Mouse (Mus musculus) midbrain, embryonic 13.5 days (tissue): ENCODE measurements around the gene Wbp4. TPM values are rescaled to one million over a fixed set of nuclear protein-coding genes. Genes with fewer than 3 reads are reported as not detected.
"Not testable (repeated sequence)": the region's sequence is repeated elsewhere in the genome, so short reads cannot be mapped to it uniquely, and the experiment has no call there.

ENCODE experiments used
- ATAC-seq: fragments of 200-750 bp; cut with Nextera tagmentation; 2 replicates; pipeline ENCODE4 v1.8.0; 2017; ENCODE audit warnings: mild to moderate bottlenecking, moderate TSS enrichment, moderate library complexity
- H3K27ac ChIP-seq: fragments of 300-500 bp; sonication (generic); 2 replicates; pipeline ENCODE4 v1.5.1; 2015; ENCODE audit warnings: inconsistent platforms, mild to moderate bottlenecking, moderate library complexity
- H3K27me3 ChIP-seq: fragments of 300-500 bp; sonication (generic); 2 replicates; pipeline ENCODE4 v1.6.1; 2015; ENCODE audit warnings: mild to moderate bottlenecking, inconsistent platforms
- H3K36me3 ChIP-seq: fragments of 300-500 bp; sonication (generic); 2 replicates; pipeline ENCODE4 v1.6.1; 2015; ENCODE audit warnings: mild to moderate bottlenecking, inconsistent platforms
- H3K4me1 ChIP-seq: fragments of 300-500 bp; sonication (generic); replicated peaks from 2 replicates; pipeline ENCODE4 v1.6.1; 2015; ENCODE audit warnings: inconsistent platforms
- H3K4me2 ChIP-seq: fragments of 300-500 bp; sonication (generic); replicated peaks from 2 replicates; pipeline ENCODE4 v1.6.1; 2015; ENCODE audit warnings: moderate library complexity, mild to moderate bottlenecking, inconsistent platforms
- H3K4me3 ChIP-seq: fragments of 300-500 bp; sonication (generic); replicated peaks from 2 replicates; pipeline ENCODE4 v1.5.1; 2015; ENCODE audit warnings: mild to moderate bottlenecking, inconsistent platforms
- H3K9ac ChIP-seq: fragments of 300-500 bp; sonication (generic); replicated peaks from 2 replicates; pipeline ENCODE4 v1.6.1; 2015; ENCODE audit warnings: mild to moderate bottlenecking, inconsistent platforms
- H3K9me3 ChIP-seq: fragments of 300-500 bp; sonication (generic); 2 replicates; pipeline ENCODE4 v1.6.1; 2016; ENCODE audit warnings: mild to moderate bottlenecking, inconsistent platforms
- WGBS: fragments of 180-500 bp; shearing (Covaris S2); methylation state at CpG from one replicate; pipeline ENCODE4 v1.1.7; 2015; 5-methylcytosine and 5-hydroxymethylcytosine counted together
- polyA plus RNA-seq: library from polyadenylated mRNA; unstranded; fragments of >200 nt; fragmentation: Nextera tagmentation; extraction: Ambion mirVana; gene quantifications from 2 replicates; pipeline ENCODE4 v1.2.1, GENCODE M21; 2015

The Wbp4 gene
- polyA plus RNA-seq, result 48.4 and 49.7 TPM in 2 replicates

- Histone ChIP-seq H3K27me3 (peaks cover 8% of the 10 kb centered on the region; the same call in 1 of the 2 replicates), H3K4me2 (peak within 1 kb of the TSS; percentile 59), H3K9me3 (no peaks in the 10 kb centered on the region), H3K4me1 (peaks cover 38% of the 10 kb centered on the region), H3K27ac (peak within 1 kb of the TSS; percentile 99), H3K36me3 (peaks cover 13% of the 10 kb centered on the region), H3K9ac (peak within 1 kb of the TSS; percentile 86), H3K4me3 (peak within 1 kb of the TSS; percentile 79)
- under 1% methylated on average over 82 of the region's 86 CpGs for WGBS
- ATAC-seq, result peak; percentile 94
Observed at GRCm38 (mm10) chr14:79481339-79482151, at the start of gene Wbp4. Wbp4 (minus strand) TSS chr14:79481520.

GRCm38 (mm10) chr14:79530761-79531160, 49.4 kb upstream of the Wbp4 start:
- H3K4me1 ChIP-seq, result no peaks in the 10 kb centered on the region
- H3K4me3 ChIP-seq, result no peak overlapping the region
- no peak overlapping the region for H3K27ac ChIP-seq
- no peaks in the 10 kb centered on the region for H3K36me3 ChIP-seq
- no peak overlapping the region for H3K4me2 ChIP-seq
- no peak for ATAC-seq
- H3K9ac ChIP-seq, result no peak overlapping the region
- H3K9me3 ChIP-seq, result no peaks in the 10 kb centered on the region
- WGBS, result 88% methylated on average over 6 of the region's 6 CpGs
- H3K27me3 ChIP-seq, result no peaks in the 10 kb centered on the region

- H3K9ac ChIP-seq, result no peak overlapping the region
- H3K9me3 ChIP-seq, result no peaks in the 10 kb centered on the region
- no peak overlapping the region for H3K4me2 ChIP-seq
- H3K36me3 ChIP-seq, result no peaks in the 10 kb centered on the region
- H3K4me3 ChIP-seq, result no peak overlapping the region
- no peak for ATAC-seq
- WGBS, result 80% methylated on average over 10 of the region's 10 CpGs
- no peak overlapping the region for H3K27ac ChIP-seq
- H3K4me1 ChIP-seq, result no peaks in the 10 kb centered on the region
- no peaks in the 10 kb centered on the region for H3K27me3 ChIP-seq
Observed at GRCm38 (mm10) chr14:79529581-79530554, 48.5 kb upstream of the Wbp4 start.

GRCm38 (mm10) chr14:79527704-79528103, 46.4 kb upstream of the Wbp4 start:
- no peak overlapping the region for H3K27ac ChIP-seq
- no peak overlapping the region for H3K4me3 ChIP-seq
- no peaks in the 10 kb centered on the region for H3K4me1 ChIP-seq
- whole genome bisulfite sequencing, result 73% methylated on average over 6 of the region's 6 CpGs
- ATAC-seq, result no peak
- no peaks in the 10 kb centered on the region for H3K27me3 ChIP-seq
- no peaks in the 10 kb centered on the region for H3K36me3 ChIP-seq
- H3K4me2 ChIP-seq, result no peak overlapping the region
- no peak overlapping the region for H3K9ac ChIP-seq
- H3K9me3 ChIP-seq, result no peaks in the 10 kb centered on the region

- not testable (repeated sequence) for H3K27me3 ChIP-seq, H3K4me2 ChIP-seq, H3K4me3 ChIP-seq, ATAC-seq, H3K9me3 ChIP-seq, H3K9ac ChIP-seq, H3K27ac ChIP-seq, H3K4me1 ChIP-seq, H3K36me3 ChIP-seq
- 93% methylated on average over 12 of the region's 12 CpGs for WGBS
Observed at GRCm38 (mm10) chr14:79526106-79526505, 44.8 kb upstream of the Wbp4 start.

GRCm38 (mm10) chr14:79522387-79522786, 41.1 kb upstream of the Wbp4 start:
- no peak overlapping the region for H3K4me3 ChIP-seq
- no peaks in the 10 kb centered on the region for H3K36me3 ChIP-seq
- 93% methylated on average over 9 of the region's 9 CpGs for WGBS

GRCm38 (mm10) chr14:79521471-79522117, 40.3 kb upstream of the Wbp4 start:
- Histone ChIP-seq H3K4me1 (no peaks in the 10 kb centered on the region), H3K4me2 (no peak overlapping the region), H3K9me3 (no peaks in the 10 kb centered on the region), H3K4me3 (no peak overlapping the region), H3K36me3 (no peaks in the 10 kb centered on the region), H3K27me3 (no peaks in the 10 kb centered on the region), H3K27ac (no peak overlapping the region), H3K9ac (no peak overlapping the region)
- WGBS, result 83% methylated on average over 6 of the region's 6 CpGs
- no peak for ATAC-seq

More at GRCm38 (mm10) chr14:79522387-79522786, 41.1 kb upstream of the Wbp4 start:
- H3K4me1 ChIP-seq, result no peaks in the 10 kb centered on the region
- no peak overlapping the region for H3K27ac ChIP-seq
- H3K9me3 ChIP-seq, result no peaks in the 10 kb centered on the region
- H3K9ac ChIP-seq, result no peak overlapping the region
- no peaks in the 10 kb centered on the region for H3K27me3 ChIP-seq
- ATAC-seq, result no peak
- no peak overlapping the region for H3K4me2 ChIP-seq

GRCm38 (mm10) chr14:79521056-79521455, 39.7 kb upstream of the Wbp4 start:
- no peaks in the 10 kb centered on the region for H3K36me3 ChIP-seq

GRCm38 (mm10) chr14:79520612-79521011, 39.3 kb upstream of the Wbp4 start:
- no peaks in the 10 kb centered on the region for H3K27me3 ChIP-seq
- no peak for ATAC-seq
- H3K27ac ChIP-seq, result no peak overlapping the region
- H3K4me3 ChIP-seq, result no peak overlapping the region
- no peak overlapping the region for H3K9ac ChIP-seq
- no peaks in the 10 kb centered on the region for H3K9me3 ChIP-seq
- no peaks in the 10 kb centered on the region for H3K4me1 ChIP-seq
- H3K4me2 ChIP-seq, result no peak overlapping the region
- H3K36me3 ChIP-seq, result no peaks in the 10 kb centered on the region

More at GRCm38 (mm10) chr14:79521056-79521455, 39.7 kb upstream of the Wbp4 start:
- 94% methylated on average over 1 of the region's 1 CpGs for WGBS
- Histone ChIP-seq H3K9ac (no peak overlapping the region), H3K27me3 (no peaks in the 10 kb centered on the region), H3K27ac (no peak overlapping the region), H3K4me1 (no peaks in the 10 kb centered on the region), H3K4me2 (no peak overlapping the region), H3K4me3 (no peak overlapping the region), H3K9me3 (no peaks in the 10 kb centered on the region)
- no peak for ATAC-seq

- H3K27ac ChIP-seq, result no peak overlapping the region
- no peaks in the 10 kb centered on the region for H3K9me3 ChIP-seq
- H3K4me1 ChIP-seq, result no peaks in the 10 kb centered on the region
- no peak overlapping the region for H3K9ac ChIP-seq
- H3K27me3 ChIP-seq, result no peaks in the 10 kb centered on the region
- no peak overlapping the region for H3K4me3 ChIP-seq
- ATAC-seq, result no peak
- H3K4me2 ChIP-seq, result no peak overlapping the region
- WGBS, result 53% methylated on average over 1 of the region's 1 CpGs
- H3K36me3 ChIP-seq, result no peaks in the 10 kb centered on the region
Observed at GRCm38 (mm10) chr14:79519663-79519975, 38.3 kb upstream of the Wbp4 start.

GRCm38 (mm10) chr14:79518761-79519662, 37.7 kb upstream of the Wbp4 start:
- H3K4me3 ChIP-seq, result no peak overlapping the region
- H3K9ac ChIP-seq, result no peak overlapping the region
- no peaks in the 10 kb centered on the region for H3K27me3 ChIP-seq
- H3K9me3 ChIP-seq, result no peaks in the 10 kb centered on the region
- WGBS, result 70% methylated on average over 19 of the region's 19 CpGs
- H3K27ac ChIP-seq, result no peak overlapping the region
- H3K36me3 ChIP-seq, result no peaks in the 10 kb centered on the region
- no peak for ATAC-seq
- no peak overlapping the region for H3K4me2 ChIP-seq
- no peaks in the 10 kb centered on the region for H3K4me1 ChIP-seq
